Mouse (Mus musculus) heart, embryonic 14.5 days (tissue): ENCODE results near the gene Ppp4r4. TPM values are rescaled to one million over a fixed set of nuclear protein-coding genes. Genes with fewer than 3 reads are reported as not detected.

Experiments used
- ATAC-seq: fragments of 200-750 bp; cut with Nextera tagmentation; 2 replicates; pipeline ENCODE4 v1.8.0; 2017; ENCODE audit warnings: low read depth, moderate TSS enrichment; ENCODE audit not compliant: insufficient number of reproducible peaks, insufficient read depth, low FRiP score
- H3K27ac ChIP-seq, 2 experiments: fragments of 200-500 bp in 1 of 2; fragments of 300-500 bp in 1 of 2; sonication (generic) in 1 of 2; replicated peaks in 1 of 2; 2 replicates each; pipeline ENCODE4 v1.5.1; 2012 to 2014; ENCODE audit warnings: low read depth in 2 of 2, low read length in 2 of 2, control low read depth in 1 of 2, mild to moderate bottlenecking in 1 of 2, mixed read lengths in 1 of 2; ENCODE audit not compliant: control insufficient read depth in 1 of 2, insufficient read depth in 1 of 2
- H3K27me3 ChIP-seq: fragments of 300-500 bp; sonication (generic); 2 replicates; pipeline ENCODE4 v1.6.1; 2014; ENCODE audit warnings: mild to moderate bottlenecking, low read length, control low read depth; ENCODE audit not compliant: control insufficient read depth, insufficient read depth
- H3K36me3 ChIP-seq: fragments of 300-500 bp; sonication (generic); 2 replicates; pipeline ENCODE4 v1.6.1; 2014; ENCODE audit warnings: mild to moderate bottlenecking, control low read depth, low read length, mixed read lengths; ENCODE audit not compliant: control insufficient read depth, insufficient read depth
- H3K4me1 ChIP-seq, 2 experiments: fragments of 200-500 bp in 1 of 2; fragments of 300-500 bp in 1 of 2; sonication (generic) in 1 of 2; 2 replicates each; pipeline ENCODE4 v1.6.1; 2012 to 2014; ENCODE audit warnings: low read length in 2 of 2, control low read depth in 1 of 2, mixed read lengths in 1 of 2; ENCODE audit not compliant: control insufficient read depth in 2 of 2, insufficient read depth in 2 of 2
- H3K4me2 ChIP-seq: fragments of 300-500 bp; sonication (generic); 2 replicates; pipeline ENCODE4 v1.6.1; 2014; ENCODE audit warnings: mild to moderate bottlenecking, low read length
- H3K4me3 ChIP-seq, 2 experiments: fragments of 200-500 bp in 1 of 2; fragments of 300-500 bp in 1 of 2; sonication (generic) in 1 of 2; 2 replicates each; pipeline ENCODE4 v1.5.1; 2012 to 2014; ENCODE audit warnings: low read length in 2 of 2, mild to moderate bottlenecking in 2 of 2, control low read depth in 1 of 2, low read depth in 1 of 2, moderate library complexity in 1 of 2; ENCODE audit not compliant: control insufficient read depth in 1 of 2, insufficient read depth in 1 of 2
- H3K9ac ChIP-seq: fragments of 300-500 bp; sonication (generic); 2 replicates; pipeline ENCODE4 v1.6.1; 2014; ENCODE audit warnings: mild to moderate bottlenecking, low read length
- H3K9me3 ChIP-seq: fragments of 300-500 bp; sonication (generic); 2 replicates; pipeline ENCODE4 v1.6.1; 2016; ENCODE audit warnings: low read length, control low read depth; ENCODE audit not compliant: control insufficient read depth
- WGBS: fragments of 180-500 bp; shearing (Covaris S2); extraction: QIAGEN DNeasy Blood & Tissue Kit; methylation state at CpG from one replicate; pipeline ENCODE4 v1.1.7; 2014; 5-methylcytosine and 5-hydroxymethylcytosine counted together
- polyA plus RNA-seq: library from polyadenylated mRNA; unstranded; fragments of >200 nt; fragmentation: Nextera tagmentation; extraction: Ambion mirVana; gene quantifications from 2 replicates; pipeline ENCODE4 v1.2.1, GENCODE M21; 2014

Gene Ppp4r4
- polyA plus RNA-seq, 1 experiment from 2014 or later = 0.26 TPM

DNA sequence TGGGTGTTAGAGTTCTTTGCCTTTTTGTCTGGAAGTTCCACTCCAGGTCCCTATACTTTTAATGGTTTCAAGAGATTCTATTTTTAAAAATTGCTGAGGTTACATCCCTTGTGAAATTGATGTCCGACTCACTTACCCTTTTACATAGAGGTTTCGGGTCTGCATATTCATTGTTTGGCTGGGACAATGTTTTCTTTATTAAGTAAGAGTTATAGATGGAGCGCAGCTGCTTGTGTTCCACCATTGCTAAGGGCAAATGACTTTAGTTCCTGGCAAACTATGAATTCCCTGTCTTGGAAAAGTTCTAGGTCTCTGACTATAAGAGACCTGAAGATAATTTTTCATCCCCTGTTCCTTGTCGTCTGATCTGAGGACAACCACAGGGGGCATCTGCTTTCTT lies 8.3 kb downstream of the Ppp4r4 start:
- H3K4me3 ChIP-seq = no peak overlapping the region
- no peaks in the 10 kb centered on the region for H3K36me3 ChIP-seq
- no peak overlapping the region for H3K9ac ChIP-seq
- H3K4me1 ChIP-seq = no peaks in the 10 kb centered on the region
- H3K27ac ChIP-seq = no peak overlapping the region
- peaks cover under 1% of the 10 kb centered on the region; the same call in 1 of the 2 replicates for H3K27me3 ChIP-seq
- 64% methylated on average over 4 of the region's 4 CpGs for WGBS
- no peaks in the 10 kb centered on the region for H3K9me3 ChIP-seq
- ATAC-seq = no peak
- no peak overlapping the region for H3K4me2 ChIP-seq

- H3K4me3 ChIP-seq = no peak overlapping the region
- H3K9me3 ChIP-seq = no peaks in the 10 kb centered on the region
- no peak overlapping the region for H3K9ac ChIP-seq
- no peaks in the 10 kb centered on the region for H3K4me1 ChIP-seq
- H3K4me2 ChIP-seq = no peak overlapping the region
- 64% methylated on average over 2 of the region's 2 CpGs for WGBS
- H3K27me3 ChIP-seq = no peaks in the 10 kb centered on the region
- ATAC-seq = no peak
- no peak overlapping the region for H3K27ac ChIP-seq
- H3K36me3 ChIP-seq = no peaks in the 10 kb centered on the region
Observed at GRCm38 (mm10) chr12:103543351-103543750, 11.3 kb downstream of the Ppp4r4 start.

GRCm38 (mm10) chr12:103544213-103544612 lies 12.1 kb downstream of the Ppp4r4 start:
- H3K4me1 ChIP-seq = no peaks in the 10 kb centered on the region
- no peaks in the 10 kb centered on the region for H3K27me3 ChIP-seq
- H3K36me3 ChIP-seq = no peaks in the 10 kb centered on the region
- H3K9ac ChIP-seq = no peak overlapping the region
- WGBS = 3% methylated on average over 3 of the region's 3 CpGs
- ATAC-seq = no peak
- H3K4me3 ChIP-seq = no peak overlapping the region
- H3K4me2 ChIP-seq = no peak overlapping the region
- no peaks in the 10 kb centered on the region for H3K9me3 ChIP-seq
- H3K27ac ChIP-seq = no peak overlapping the region

- no peak overlapping the region for H3K9ac ChIP-seq
- H3K9me3 ChIP-seq = no peaks in the 10 kb centered on the region
- ATAC-seq = no peak
- H3K36me3 ChIP-seq = no peaks in the 10 kb centered on the region
- 62% methylated on average over 2 of the region's 2 CpGs for WGBS
- H3K4me2 ChIP-seq = no peak overlapping the region
- no peaks in the 10 kb centered on the region for H3K27me3 ChIP-seq
- no peak overlapping the region for H3K27ac ChIP-seq
- no peak overlapping the region for H3K4me3 ChIP-seq
- H3K4me1 ChIP-seq = no peaks in the 10 kb centered on the region
Observed at GRCm38 (mm10) chr12:103547438-103547837, 15.4 kb downstream of the Ppp4r4 start.

GRCm38 (mm10) chr12:103548526-103548925 lies 16.4 kb downstream of the Ppp4r4 start:
- H3K4me3 ChIP-seq = no peak overlapping the region
- ATAC-seq = no peak
- no peak overlapping the region for H3K27ac ChIP-seq
- H3K27me3 ChIP-seq = no peaks in the 10 kb centered on the region
- H3K4me1 ChIP-seq = no peaks in the 10 kb centered on the region
- H3K4me2 ChIP-seq = no peak overlapping the region
- WGBS = 60% methylated on average over 4 of the region's 4 CpGs
- no peaks in the 10 kb centered on the region for H3K9me3 ChIP-seq
- H3K9ac ChIP-seq = no peak overlapping the region
- H3K36me3 ChIP-seq = no peaks in the 10 kb centered on the region

- Histone ChIP-seq H3K9ac (no peak overlapping the region), H3K4me3 (no peak overlapping the region), H3K9me3 (no peaks in the 10 kb centered on the region), H3K4me2 (no peak overlapping the region), H3K27me3 (no peaks in the 10 kb centered on the region), H3K36me3 (no peaks in the 10 kb centered on the region), H3K4me1 (no peaks in the 10 kb centered on the region), H3K27ac (no peak overlapping the region)
- WGBS = 75% methylated on average over 6 of the region's 6 CpGs
- no peak for ATAC-seq
Observed at GRCm38 (mm10) chr12:103550047-103550446, 18.0 kb downstream of the Ppp4r4 start.

DNA sequence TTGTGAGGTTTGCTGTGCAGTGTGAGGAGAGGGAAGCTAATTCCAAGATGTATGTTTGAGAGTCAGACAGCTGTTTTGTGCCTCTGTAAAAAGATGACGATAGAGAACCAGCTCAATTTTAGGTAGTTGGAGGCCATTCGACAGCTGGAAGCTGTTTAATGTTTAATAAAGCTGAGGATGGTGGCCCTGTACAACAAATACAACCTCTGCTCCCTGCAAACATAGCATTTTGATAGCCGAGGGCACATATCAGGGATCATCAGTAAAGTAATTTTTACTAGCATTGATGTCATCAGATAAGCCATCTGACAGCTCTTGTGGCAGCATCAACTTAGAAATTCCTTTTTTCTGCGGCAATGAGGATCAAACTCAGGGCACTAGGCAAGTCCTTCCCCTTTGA lies 19.3 kb downstream of the Ppp4r4 start:
- Histone ChIP-seq H3K4me3 (no peak overlapping the region), H3K4me2 (no peak overlapping the region), H3K9me3 (0 out of 2 replicates have a peak, but pooled peaks cover 2% of the 10 kb centered on the region), H3K27ac (no peak overlapping the region), H3K4me1 (no peaks in the 10 kb centered on the region), H3K36me3 (no peaks in the 10 kb centered on the region), H3K9ac (no peak overlapping the region), H3K27me3 (no peaks in the 10 kb centered on the region)
- WGBS = 70% methylated on average over 4 of the region's 4 CpGs
- no peak for ATAC-seq

- no peak overlapping the region for H3K4me2 ChIP-seq
- H3K27ac ChIP-seq = no peak overlapping the region
- no peaks in the 10 kb centered on the region for H3K36me3 ChIP-seq
- no peaks in the 10 kb centered on the region for H3K27me3 ChIP-seq
- H3K4me3 ChIP-seq = no peak overlapping the region
- H3K4me1 ChIP-seq = no peaks in the 10 kb centered on the region
- 71% methylated on average over 2 of the region's 2 CpGs for WGBS
- ATAC-seq = no peak
- 0 out of 2 replicates have a peak, but pooled peaks cover 2% of the 10 kb centered on the region for H3K9me3 ChIP-seq
- no peak overlapping the region for H3K9ac ChIP-seq
Observed at GRCm38 (mm10) chr12:103552506-103552905, 20.4 kb downstream of the Ppp4r4 start.
